Mouse (Mus musculus) T-helper 17 cell (primary cell): Measurements from ENCODE around the gene Ptprr.

Experiments
- in situ Hi-C, 2 experiments: fragments of 300-600 bp; cut with MboI, MseI; formaldehyde crosslinking; loops; 1 replicate in 1 of 2; 2 replicates in 1 of 2; pipeline ENCODE4 v1.15.1; 2025; ENCODE audit warnings: high pct_unique_total_duplicates in 2 of 2

The Ptprr gene

GRCm38 (mm10) chr10:116192293-116192692 lies 174.3 kb downstream of the Ptprr start:
- in situ Hi-C loops: loop anchor here in 1 of 2 experiments (10.0 to 25.0 kb wide), 2 partner anchors 107 to 1005 kb away; partner anchors contain the start of gene Tph2

- in situ Hi-C loops: loop anchor here in 1 of 2 experiments (10.0 to 25.0 kb wide), 2 partner anchors 110 to 1007 kb away; partner anchors contain the start of gene Tph2
Observed at GRCm38 (mm10) chr10:116194409-116194808, 176.4 kb downstream of the Ptprr start.

- in situ Hi-C loops: loop anchor here in 1 of 2 experiments (10.0 to 25.0 kb wide), 2 partner anchors 112 to 1010 kb away; partner anchors contain the start of gene Tph2
Observed at GRCm38 (mm10) chr10:116196596-116197415, 178.8 kb downstream of the Ptprr start.

GRCm38 (mm10) chr10:116197416-116197939 lies 179.5 kb downstream of the Ptprr start:
- in situ Hi-C loops: loop anchor here in 1 of 2 experiments (10.0 to 25.0 kb wide), 2 partner anchors 113 to 1010 kb away; partner anchors contain the start of gene Tph2

- in situ Hi-C loops: loop anchor here in 1 of 2 experiments (10.0 to 25.0 kb wide), 2 partner anchors 114 to 1012 kb away; partner anchors contain the start of gene Tph2
Observed at GRCm38 (mm10) chr10:116199035-116199434, 181.0 kb downstream of the Ptprr start.

- in situ Hi-C loops: loop anchor here in 1 of 2 experiments (5.0 kb wide), 1 partner anchor 121 kb away; no protein-coding TSS in a partner anchor
Observed at GRCm38 (mm10) chr10:116201542-116201941, 183.5 kb downstream of the Ptprr start.

- in situ Hi-C loops: loop anchor here in 1 of 2 experiments (5.0 kb wide), 1 partner anchor 117 kb away; no protein-coding TSS in a partner anchor
Observed at GRCm38 (mm10) chr10:116205580-116206358, 187.8 kb downstream of the Ptprr start.

- in situ Hi-C loops: loop anchor here in 1 of 2 experiments (5.0 kb wide), 1 partner anchor 116 kb away; no protein-coding TSS in a partner anchor
Observed at GRCm38 (mm10) chr10:116206449-116206848, 188.4 kb downstream of the Ptprr start.

GRCm38 (mm10) chr10:116207987-116208726 lies 190.1 kb downstream of the Ptprr start:
- in situ Hi-C loops: loop anchor here in 1 of 2 experiments (5.0 kb wide), 1 partner anchor 114 kb away; no protein-coding TSS in a partner anchor

GRCm38 (mm10) chr10:116208727-116209115 lies 190.7 kb downstream of the Ptprr start:
- in situ Hi-C loops: loop anchor here in 1 of 2 experiments (5.0 kb wide), 1 partner anchor 114 kb away; no protein-coding TSS in a partner anchor

- in situ Hi-C loops: no loop called here
Observed at GRCm38 (mm10) chr10:116212127-116212526, 194.1 kb downstream of the Ptprr start.

- in situ Hi-C loops: no loop called here
Observed at GRCm38 (mm10) chr10:116220336-116221118, 202.5 kb downstream of the Ptprr start.

- in situ Hi-C loops: no loop called here
Observed at GRCm38 (mm10) chr10:116235299-116235698, 217.3 kb downstream of the Ptprr start.

- in situ Hi-C loops: no loop called here
Observed at GRCm38 (mm10) chr10:116242200-116242599, 224.2 kb downstream of the Ptprr start.

- in situ Hi-C loops: no loop called here
Observed at GRCm38 (mm10) chr10:116243373-116243772, 225.4 kb downstream of the Ptprr start.

- in situ Hi-C loops: no loop called here
Observed at GRCm38 (mm10) chr10:116245632-116246031, 227.6 kb downstream of the Ptprr start.

GRCm38 (mm10) chr10:116252668-116253067 lies 234.7 kb downstream of the Ptprr start:
- in situ Hi-C loops: no loop called here

- in situ Hi-C loops: no loop called here
Observed at GRCm38 (mm10) chr10:116253972-116254371, 236.0 kb downstream of the Ptprr start.

GRCm38 (mm10) chr10:116259298-116259697 lies 241.3 kb downstream of the Ptprr start:
- in situ Hi-C loops: no loop called here
